22 mouse cellular contexts compared by ENCODE assay signal in the genomic region with DNA sequence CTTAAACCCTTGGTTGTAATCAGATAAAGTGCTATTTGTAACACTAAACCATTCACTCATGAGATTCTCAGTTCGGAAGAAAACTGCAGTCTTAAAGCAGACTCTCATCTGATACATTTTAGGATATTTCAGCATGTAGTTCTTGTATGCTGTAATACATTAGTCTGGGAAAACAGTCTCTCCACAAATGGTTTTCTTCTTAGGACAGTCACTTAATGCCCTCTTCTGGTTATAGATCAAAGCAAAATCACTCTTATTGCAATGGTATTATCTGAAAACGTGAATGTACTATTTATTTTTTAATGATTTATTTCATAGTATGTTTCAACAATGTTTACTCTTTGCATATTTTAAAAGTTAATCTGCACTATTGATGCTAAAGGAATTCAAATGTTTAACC.
A peak's percentile ranks its signal among the peaks of the same experiment; 100 is the strongest.
DNase-seq lines count a peak whose midpoint lies in the region; ATAC-seq and TF ChIP-seq lines count a peak whose summit lies in the region.
"Had no signal": no experiment of that assay in that cellular context is flagged by ENCODE, and none has a peak within 500 bp of the region (broad histone marks: within the 10 kb centered on the region; RNA-seq: fewer than 3 reads in every experiment).

No protein-coding gene starts in this region.

- no peaks in the 10 kb centered on the region for H3K9me3 ChIP-seq in intestine, postnatal 0 days (ENCODE audit: control insufficient read depth)
- H3K9me3 ChIP-seq in intestine, embryonic 16.5 days (ENCODE audit: control insufficient read depth, low read length), result no peaks in the 10 kb centered on the region
- H3K9me3 ChIP-seq in lung, embryonic 15.5 days, result no peaks in the 10 kb centered on the region
- H3K9me3 ChIP-seq in MEL (replicated peaks; ENCODE audit: insufficient read depth, low read length), result no peaks in the 10 kb centered on the region
- H3K9me3 ChIP-seq: embryonic facial prominence, embryonic 10.5 days; forebrain, embryonic 12.5 days; heart, embryonic 15.5 days; kidney, embryonic 15.5 days; midbrain, embryonic 15.5 days had no signal

- H3K9ac ChIP-seq in intestine, postnatal 0 days (ENCODE audit: low read depth, low read length), result no peak overlapping the region
- H3K9ac ChIP-seq in intestine, embryonic 16.5 days (ENCODE audit: low read depth, low read length), result no peak overlapping the region
- no peak overlapping the region for H3K9ac ChIP-seq in lung, embryonic 15.5 days
- H3K9ac ChIP-seq in MEL (ENCODE audit: control insufficient read depth, low read depth, low read length, poor library complexity, severe bottlenecking), result no peak overlapping the region
- H3K9ac ChIP-seq: forebrain, embryonic 12.5 days; heart, embryonic 15.5 days; kidney, embryonic 15.5 days; midbrain, embryonic 15.5 days had no signal

- ATAC-seq in intestine, postnatal 0 days, result no peak
- ATAC-seq in intestine, embryonic 16.5 days, result no peak
- ATAC-seq in lung, embryonic 15.5 days (ENCODE audit: borderline replicate concordance, extremely low read depth, low FRiP score, low TSS enrichment), result peak; percentile 39; the same call in 1 of the 2 replicates
- ATAC-seq: midbrain, embryonic 15.5 days had no signal

- no peak for TF ChIP-seq POLR2A in MEL (IDR thresholded peaks at IDR 0.05; ENCODE audit: control insufficient read depth in 1 of 2, insufficient read depth in 1 of 2, low read depth in 1 of 2, low read length in 2 of 2, poor library complexity in 1 of 2)
- no peak for TF ChIP-seq POLR2A in brain, embryonic 14.5 days (IDR thresholded peaks at IDR 0.05; ENCODE audit: borderline replicate concordance, extremely low read depth, insufficient read depth, insufficient read length, poor library complexity, severe bottlenecking)

- no peaks in the 10 kb centered on the region for H3K27me3 ChIP-seq in intestine, postnatal 0 days (replicated peaks; ENCODE audit: control insufficient read depth, insufficient read depth, low read length)
- no peaks in the 10 kb centered on the region for H3K27me3 ChIP-seq in intestine, embryonic 16.5 days (replicated peaks; ENCODE audit: control insufficient read depth, insufficient read depth, low read length)
- no peaks in the 10 kb centered on the region for H3K27me3 ChIP-seq in lung, embryonic 15.5 days
- no peaks in the 10 kb centered on the region for H3K27me3 ChIP-seq in MEL (ENCODE audit: control insufficient read depth in 1 of 2, insufficient read depth in 2 of 2, low read length in 2 of 2)
- H3K27me3 ChIP-seq: forebrain, embryonic 12.5 days; heart, embryonic 15.5 days; kidney, embryonic 15.5 days; midbrain, embryonic 15.5 days had no signal

- no peaks in the 10 kb centered on the region for H3K79me2 ChIP-seq in MEL (ENCODE audit: control insufficient read depth, insufficient read depth, low read length, poor library complexity)

- H3K27ac ChIP-seq in intestine, postnatal 0 days (ENCODE audit: low read depth, low read length), result no peak overlapping the region
- H3K27ac ChIP-seq in intestine, embryonic 16.5 days (ENCODE audit: low read length), result no peak overlapping the region
- H3K27ac ChIP-seq in lung, embryonic 15.5 days, result peak overlapping the region; percentile 44; the same call in 1 of the 2 replicates
- no peak overlapping the region for H3K27ac ChIP-seq in MEL (ENCODE audit: control insufficient read depth, low read depth, low read length)
- H3K27ac ChIP-seq: embryonic facial prominence, embryonic 10.5 days; forebrain, embryonic 12.5 days; heart, embryonic 15.5 days; kidney, embryonic 15.5 days; midbrain, embryonic 15.5 days had no signal

- H3K4me3 ChIP-seq in intestine, postnatal 0 days (ENCODE audit: low read depth, low read length), result no peak overlapping the region
- no peak overlapping the region for H3K4me3 ChIP-seq in intestine, embryonic 16.5 days (ENCODE audit: low read length)
- no peak overlapping the region for H3K4me3 ChIP-seq in lung, embryonic 15.5 days
- H3K4me3 ChIP-seq in MEL (ENCODE audit: control insufficient read depth in 1 of 2, insufficient read depth in 1 of 2, low read depth in 2 of 2, low read length in 2 of 2), result no peak overlapping the region
- H3K4me3 ChIP-seq: embryonic facial prominence, embryonic 10.5 days; forebrain, embryonic 12.5 days; heart, embryonic 15.5 days; kidney, embryonic 15.5 days; midbrain, embryonic 15.5 days had no signal

- no peaks in the 10 kb centered on the region for H3K4me1 ChIP-seq in intestine, postnatal 0 days (replicated peaks; ENCODE audit: control insufficient read depth, insufficient read depth, low read length)
- H3K4me1 ChIP-seq in intestine, embryonic 16.5 days (ENCODE audit: control insufficient read depth, insufficient read depth, low read length), result no peaks in the 10 kb centered on the region
- peaks cover 10% of the 10 kb centered on the region; the same call in 1 of the 2 replicates for H3K4me1 ChIP-seq in lung, embryonic 15.5 days
- no peaks in the 10 kb centered on the region for H3K4me1 ChIP-seq in MEL (ENCODE audit: control insufficient read depth in 1 of 2, insufficient read depth in 2 of 2, low read length in 2 of 2)
- H3K4me1 ChIP-seq: kidney, embryonic 15.5 days had no signal

- DNase-seq in lung, postnatal 14 days, result no peak
- DNase-seq in MEL (ENCODE audit: low read depth, low spot score), result no peak
- peak; percentile 40 for DNase-seq in brain, embryonic 14.5 days (ENCODE audit: low read depth)
- DNase-seq in Muller cell, postnatal 12 days (ENCODE audit: inconsistent ontology term), result no peak
- DNase-seq: adrenal gland, postnatal 14 days; B cell, adult 2 months; cerebellum, adult 18-20 months; cerebellum, postnatal 36 days; gastrocnemius, postnatal 14 days; heart, postnatal 4 days; left cerebral cortex, postnatal 4 days; liver; right cerebral cortex, postnatal 14 days; spleen, adult 18-20 months had no signal

- peak; percentile 46 for TF ChIP-seq CTCF in intestine, postnatal 0 days (IDR thresholded peaks at IDR 0.05; ENCODE audit: low read depth)
- no peak for TF ChIP-seq CTCF in MEL (IDR thresholded peaks at IDR 0.05 in 2 of 3, conservative IDR thresholded peaks at IDR 0.05 in 1 of 3; ENCODE audit: control insufficient read depth in 1 of 3, insufficient read depth in 1 of 3, low read depth in 2 of 3, low read length in 3 of 3, poor library complexity in 1 of 3, severe bottlenecking in 1 of 3)
- no peak for TF ChIP-seq CTCF in brain, embryonic 14.5 days (IDR thresholded peaks at IDR 0.05; ENCODE audit: borderline replicate concordance, extremely low read depth, insufficient read depth, insufficient read length)

- WGBS in intestine, postnatal 0 days, result 28% methylated on average over 2 of the region's 2 CpGs
- WGBS in intestine, embryonic 16.5 days, result 30% methylated on average over 2 of the region's 2 CpGs
- 9% methylated on average over 2 of the region's 2 CpGs for WGBS in lung, embryonic 15.5 days

- no peak overlapping the region for H3K4me2 ChIP-seq in intestine, postnatal 0 days (replicated peaks; ENCODE audit: low read depth)
- no peak overlapping the region for H3K4me2 ChIP-seq in intestine, embryonic 16.5 days (ENCODE audit: low read depth, low read length)
- no peak overlapping the region for H3K4me2 ChIP-seq in lung, embryonic 15.5 days
- H3K4me2 ChIP-seq: forebrain, embryonic 12.5 days; heart, embryonic 15.5 days; kidney, embryonic 15.5 days; midbrain, embryonic 15.5 days had no signal

- no peaks in the 10 kb centered on the region for H3K36me3 ChIP-seq in intestine, postnatal 0 days (ENCODE audit: control insufficient read depth, insufficient read depth)
- no peaks in the 10 kb centered on the region for H3K36me3 ChIP-seq in intestine, embryonic 16.5 days (ENCODE audit: control insufficient read depth, insufficient read depth, low read length)
- H3K36me3 ChIP-seq in lung, embryonic 15.5 days, result no peaks in the 10 kb centered on the region
- H3K36me3 ChIP-seq in MEL (ENCODE audit: control insufficient read depth in 1 of 2, insufficient read depth in 2 of 2, low read length in 2 of 2), result no peaks in the 10 kb centered on the region
- H3K36me3 ChIP-seq: embryonic facial prominence, embryonic 10.5 days; forebrain, embryonic 12.5 days; heart, embryonic 15.5 days; kidney, embryonic 15.5 days; midbrain, embryonic 15.5 days had no signal

- TF ChIP-seq EP300 in MEL (IDR thresholded peaks at IDR 0.05; ENCODE audit: low read depth in 1 of 2, low read length in 2 of 2), result no peak

- TF ChIP-seq RAD21 in MEL (IDR thresholded peaks at IDR 0.05; ENCODE audit: low read depth, low read length), result peak; percentile 21

TF ChIP-seq in MEL, 35 proteins besides CTCF, POLR2A, EP300 and RAD21:
- TF ChIP-seq SMC3 (IDR thresholded peaks at IDR 0.05; ENCODE audit: low read depth, low read length), result 0 out of 2 replicates have a peak, but pooled peaks have one; percentile 13
- TF ChIP-seq RCOR1 (IDR thresholded peaks at IDR 0.05; ENCODE audit: low read depth, low read length), result no peak
